In genomic region chr5:134309345-134309744, GRCm38 (mm10) we compare ENCODE assay signal across 18 mouse cellular contexts. TPM values are rescaled to one million over a fixed set of nuclear protein-coding genes. Genes with fewer than 3 reads are reported as not detected.
DNase-seq lines count a peak whose midpoint lies in the region; TF ChIP-seq lines count a peak whose summit lies in the region.
"Had no signal": no experiment of that assay in that cellular context is flagged by ENCODE, and none has a peak within 500 bp of the region (broad histone marks: within the 10 kb centered on the region; RNA-seq: fewer than 3 reads in every experiment).

No protein-coding gene starts in this region.

- DNase-seq in layer of hippocampus, adult 2 months (ENCODE audit: low spot score in 2 of 2), result no peak
- DNase-seq in layer of hippocampus, adult 11-12 months (ENCODE audit: low spot score), result no peak
- DNase-seq in 416B (ENCODE audit: low read depth), result peak; percentile 57
- no peak for DNase-seq in gastrocnemius, postnatal 10 days
- DNase-seq in cerebellum, adult 9-11 months, result no peak
- DNase-seq: adrenal gland, adult 2 months; adrenal gland, postnatal 25 days; cerebellum, adult 18-20 months; cerebellum, adult 9-10 months; cerebellum, postnatal 25 days; embryo, embryonic 11 days; gastrocnemius, postnatal 14 days; heart, adult 11 months had no signal

- H3K4me1 ChIP-seq in cortical plate, adult 2 months (ENCODE audit: control insufficient read depth, insufficient read depth, low read length), result peaks cover 7% of the 10 kb centered on the region; the same call in 1 of the 2 replicates

- TF ChIP-seq CTCF in layer of hippocampus, adult 2 months (conservative IDR thresholded peaks at IDR 0.05), result no peak
- TF ChIP-seq CTCF in cortical plate, adult 2 months (IDR thresholded peaks at IDR 0.05; ENCODE audit: extremely low read depth, insufficient read depth, low read length), result no peak

- peak overlapping the region; percentile 36; the same call in 1 of the 2 replicates for H3K27ac ChIP-seq in layer of hippocampus, adult 2 months
- H3K27ac ChIP-seq in cortical plate, adult 2 months (ENCODE audit: insufficient read depth, low read length), result 0 out of 2 replicates have a peak overlapping the region, but pooled peaks have one; percentile 22
- H3K27ac ChIP-seq: forebrain, embryonic 10.5 days; forebrain, embryonic 13.5 days; hindbrain, embryonic 12.5 days; intestine, embryonic 15.5 days had no signal

- no peak overlapping the region for H3K4me3 ChIP-seq in layer of hippocampus, adult 2 months
- H3K4me3 ChIP-seq in cortical plate, adult 2 months (ENCODE audit: insufficient read depth, low read length), result no peak overlapping the region
- H3K4me3 ChIP-seq: forebrain, embryonic 10.5 days; forebrain, embryonic 13.5 days; hindbrain, embryonic 12.5 days; intestine, embryonic 15.5 days had no signal

- no peak for TF ChIP-seq POLR2A in cortical plate, adult 2 months (IDR thresholded peaks at IDR 0.05; ENCODE audit: extremely low read depth, insufficient read depth, low read length)

RNA-seq across cellular contexts. Expression of gene Gtf2i, which starts 5.2 kb away (rescaled TPM):
- 100 to 1,000 TPM; 222 to 227 TPM for total RNA-seq in layer of hippocampus, adult 2 months (2021)
- 149 and 157 TPM in 2 replicates for polyA plus RNA-seq in cortical plate, adult 2 months (2012; rRNA removed)
- 100 to 1,000 TPM; 131 to 156 TPM for total RNA-seq in gastrocnemius, postnatal 10 days (2021)
